Mouse (Mus musculus) CH12.LX (cell line): ENCODE data around the gene Pth1r. TPM values are rescaled to one million over a fixed set of nuclear protein-coding genes. Genes with fewer than 3 reads are reported as not detected.
A peak's percentile ranks its signal among the peaks of the same experiment; 100 is the strongest.

Experiments
- DNase-seq: peaks from one replicate; pipeline ENCODE4 v3.0.0-alpha.2; 2013; ENCODE audit errors: extremely low read depth
- H3K27ac ChIP-seq: 2 replicates; pipeline ENCODE4 v1.5.1; 2012; ENCODE audit warnings: low read depth, mild to moderate bottlenecking, control low read depth, moderate library complexity; ENCODE audit not compliant: insufficient read depth
- H3K27me3 ChIP-seq: replicated peaks from 2 replicates; pipeline ENCODE3; 2012; ENCODE audit warnings: inconsistent platforms
- H3K36me3 ChIP-seq, 2 experiments: replicated peaks in 1 of 2; 2 replicates each; pipeline versions ENCODE3 to v1.6.1; 2012; ENCODE audit warnings: inconsistent platforms in 1 of 2, low read length in 1 of 2, mild to moderate bottlenecking in 1 of 2, mixed read lengths in 1 of 2, moderate library complexity in 1 of 2; ENCODE audit not compliant: control insufficient read depth in 1 of 2, insufficient read depth in 1 of 2
- H3K4me1 ChIP-seq, 2 experiments: 2 replicates each; pipeline ENCODE4 v1.6.1; 2012; ENCODE audit warnings: inconsistent platforms in 1 of 2, moderate library complexity in 1 of 2; ENCODE audit not compliant: insufficient read depth in 2 of 2, control insufficient read depth in 1 of 2
- H3K4me2 ChIP-seq: 2 replicates; pipeline ENCODE4 v1.6.1; 2012; ENCODE audit warnings: low read depth, mild to moderate bottlenecking, control low read depth; ENCODE audit not compliant: poor library complexity, insufficient read depth, severe bottlenecking
- H3K4me3 ChIP-seq, 3 experiments: fragments of 150-350 bp in 1 of 3; sonication (generic) in 1 of 3; replicated peaks in 1 of 3; 2 replicates each; pipeline versions ENCODE3 to v1.5.1; 2011 to 2012; ENCODE audit warnings: low read depth in 2 of 3, low read length in 2 of 3, mild to moderate bottlenecking in 2 of 3, moderate library complexity in 2 of 3, control low read depth in 1 of 3, improper control_type of control experiment in 1 of 3, inconsistent platforms in 1 of 3, mixed read lengths in 1 of 3; ENCODE audit not compliant: poor library complexity in 1 of 3
- H3K79me2 ChIP-seq: replicated peaks from 2 replicates; pipeline ENCODE4 v1.6.1; 2012; ENCODE audit warnings: mild to moderate bottlenecking, moderate library complexity; ENCODE audit not compliant: control insufficient read depth, poor library complexity, insufficient read depth, severe bottlenecking; ENCODE audit errors: extremely low read depth
- H3K9ac ChIP-seq: 2 replicates; pipeline ENCODE4 v1.6.1; 2012; ENCODE audit warnings: low read depth, mild to moderate bottlenecking, control low read depth, moderate library complexity; ENCODE audit not compliant: insufficient read depth
- H3K9me3 ChIP-seq: replicated peaks from 2 replicates; pipeline ENCODE3; 2012; ENCODE audit warnings: low read length, inconsistent platforms, mixed read lengths
- CTCF ChIP-seq, 2 experiments: IDR thresholded peaks in 1 of 2; conservative IDR thresholded peaks in 1 of 2; 2 replicates each; pipeline ENCODE4 v1.5.1; 2011 to 2012; ENCODE audit warnings: low read depth in 2 of 2, low read length in 2 of 2, improper control_type of control experiment in 1 of 2, inconsistent platforms in 1 of 2, mild to moderate bottlenecking in 1 of 2, moderate library complexity in 1 of 2
- E2F4 ChIP-seq: IDR thresholded peaks from 2 replicates; pipeline ENCODE4 v1.6.1; 2011; ENCODE audit warnings: low read depth, low read length, improper control_type of control experiment; ENCODE audit not compliant: insufficient replicate concordance
- EP300 ChIP-seq: IDR thresholded peaks from 2 replicates; pipeline ENCODE4 v1.6.1; 2011; ENCODE audit warnings: low read length, improper control_type of control experiment
- ETS1 ChIP-seq: conservative IDR thresholded peaks from 2 replicates; pipeline ENCODE4 v1.6.1; 2012; ENCODE audit warnings: low read depth, mild to moderate bottlenecking, inconsistent platforms, low read length, improper control_type of control experiment, moderate library complexity
- GABPA ChIP-seq: IDR thresholded peaks from 2 replicates; pipeline ENCODE4 v1.6.1; 2012; ENCODE audit warnings: low read depth, low read length, improper control_type of control experiment, inconsistent platforms; ENCODE audit not compliant: insufficient replicate concordance
- HCFC1 ChIP-seq: IDR thresholded peaks from 2 replicates; pipeline ENCODE4 v1.6.1; 2012; ENCODE audit warnings: low read depth, mild to moderate bottlenecking, inconsistent platforms, low read length, improper control_type of control experiment
- IRF4 ChIP-seq: IDR thresholded peaks from 2 replicates; pipeline ENCODE4 v1.6.1; 2014; ENCODE audit warnings: low read depth, mild to moderate bottlenecking, inconsistent platforms, low read length, improper control_type of control experiment
- JUN ChIP-seq: IDR thresholded peaks from 2 replicates; pipeline ENCODE4 v1.6.1; 2011; ENCODE audit warnings: low read depth, mild to moderate bottlenecking, low read length, improper control_type of control experiment, moderate library complexity; ENCODE audit not compliant: insufficient read depth
- KAT2A ChIP-seq: IDR thresholded peaks from 2 replicates; pipeline ENCODE4 v1.6.1; 2012; ENCODE audit warnings: low read length, improper control_type of control experiment, inconsistent platforms; ENCODE audit not compliant: insufficient replicate concordance
- MAFK ChIP-seq: IDR thresholded peaks from 2 replicates; pipeline ENCODE4 v1.6.1; 2011; ENCODE audit warnings: low read length, improper control_type of control experiment; ENCODE audit not compliant: insufficient replicate concordance
- MAX ChIP-seq: IDR thresholded peaks from 2 replicates; pipeline ENCODE4 v1.6.1; 2011; ENCODE audit warnings: low read length, improper control_type of control experiment
- MAZ ChIP-seq: IDR thresholded peaks from 2 replicates; pipeline ENCODE4 v1.6.1; 2012; ENCODE audit warnings: low read depth, mild to moderate bottlenecking, inconsistent platforms, low read length, improper control_type of control experiment, moderate library complexity
- MXI1 ChIP-seq: IDR thresholded peaks from 2 replicates; pipeline ENCODE4 v1.6.1; 2011; ENCODE audit warnings: mild to moderate bottlenecking, low read depth, low read length, improper control_type of control experiment
- MYC ChIP-seq: IDR thresholded peaks from 2 replicates; pipeline ENCODE4 v1.6.1; 2011; ENCODE audit warnings: low read depth, mild to moderate bottlenecking, improper control_type of control experiment, low read length
- NELFE ChIP-seq: IDR thresholded peaks from 2 replicates; pipeline ENCODE4 v1.6.1; 2011; ENCODE audit warnings: low read depth, low read length, improper control_type of control experiment
- PAX5 ChIP-seq: IDR thresholded peaks from 2 replicates; pipeline ENCODE4 v1.6.1; 2012; ENCODE audit warnings: low read length, inconsistent platforms, mixed read lengths
- RAD21 ChIP-seq: IDR thresholded peaks from 2 replicates; pipeline ENCODE4 v1.6.1; 2011; ENCODE audit warnings: low read depth, mild to moderate bottlenecking, low read length, improper control_type of control experiment, moderate library complexity
- SMC3 ChIP-seq: IDR thresholded peaks from 2 replicates; pipeline ENCODE4 v1.6.1; 2011; ENCODE audit warnings: low read depth, low read length, improper control_type of control experiment
- TBP ChIP-seq: conservative IDR thresholded peaks from 2 replicates; pipeline ENCODE4 v1.6.1; 2011; ENCODE audit warnings: low read depth, low read length, improper control_type of control experiment
- USF2 ChIP-seq: conservative IDR thresholded peaks from 2 replicates; pipeline ENCODE4 v1.6.1; 2011; ENCODE audit warnings: low read depth, low read length, improper control_type of control experiment
- ZC3H11A ChIP-seq: IDR thresholded peaks from 2 replicates; pipeline ENCODE4 v1.6.1; 2012; ENCODE audit warnings: low read depth, mild to moderate bottlenecking, inconsistent platforms, low read length, improper control_type of control experiment
- ZKSCAN1 ChIP-seq: IDR thresholded peaks from 2 replicates; pipeline ENCODE4 v1.6.1; 2012; ENCODE audit warnings: low read depth, inconsistent platforms, low read length, improper control_type of control experiment, borderline replicate concordance
- ZMIZ1 ChIP-seq: IDR thresholded peaks from 2 replicates; pipeline ENCODE4 v1.6.1; 2012; ENCODE audit warnings: low read depth, mild to moderate bottlenecking, inconsistent platforms, low read length, improper control_type of control experiment
- dilution Hi-C: fragments of 300-500 bp; cut with MboI; formaldehyde crosslinking; loops from 2 replicates; pipeline ENCODE4 v1.14.3; 2020; ENCODE audit warnings: low sequenced_read_pairs; ENCODE audit not compliant: extremely low pct_unique_long_range_greater_than_20kb, extremely low pct_ligation_motif_present
- in situ Hi-C: fragments of 300-500 bp; cut with MboI; formaldehyde crosslinking; loops from 3 replicates; pipeline ENCODE4 v1.14.3; 2019; ENCODE audit warnings: low sequenced_read_pairs, low pct_ligation_motif_present, low pct_unique_long_range_greater_than_20kb, mixed read lengths
- polyA plus RNA-seq: library from polyadenylated mRNA; unstranded; fragments of >175 nt; gene quantifications from 2 replicates; pipeline ENCODE4 v1.2.1, GENCODE M21; 2012; ENCODE audit warnings: low read depth; ENCODE audit not compliant: insufficient read length
- total RNA-seq, 2 experiments: library from RNA; depleted of rRNA; stranded (reverse); fragments of 300-350 nt in 1 of 2; fragments of >200 nt in 1 of 2; gene quantifications; 2 replicates each; pipeline ENCODE4 v1.2.3; 2012 to 2014

Pth1r gene
- total and polyA plus RNA-seq, 3 experiments, result 0.10 to 0.76 TPM; not detected in 1

GRCm38 (mm10) chr9:110731859-110732258 is 15.1 kb downstream of the Pth1r start:
- no peak for DNase-seq
- Histone ChIP-seq H3K27ac (no peak overlapping the region), H3K9ac (no peak overlapping the region), H3K79me2 (no peaks in the 10 kb centered on the region), H3K4me1 (peaks cover 9 to 36% of the 10 kb centered on the region in 2 experiments), H3K4me2 (no peak overlapping the region), H3K4me3 (no peak overlapping the region), H3K9me3 (no peaks in the 10 kb centered on the region), H3K27me3 (peaks cover 44% of the 10 kb centered on the region), H3K36me3 (peaks cover 0 to 2% of the 10 kb centered on the region in 2 experiments)
- in situ Hi-C loops (no loop called here), dilution Hi-C loops (no loop called here)
- TF ChIP-seq NELFE, result no peak
- TF ChIP-seq MAFK, result no peak
- no peak for TF ChIP-seq HCFC1
- TF ChIP-seq MXI1, result no peak
- no peak for TF ChIP-seq ZKSCAN1
- no peak for TF ChIP-seq JUN
- TF ChIP-seq SMC3, result no peak

GRCm38 (mm10) chr9:110729841-110730240 is 17.1 kb downstream of the Pth1r start:
- peak; percentile 86 for TF ChIP-seq SMC3
- no peak for TF ChIP-seq MAX
- no peak for TF ChIP-seq EP300
- TF ChIP-seq RAD21, result peak; percentile 36
- TF ChIP-seq CTCF (conservative IDR thresholded peaks at IDR 0.05 in 1 of 2, IDR thresholded peaks at IDR 0.05 in 1 of 2; ENCODE audit: low read depth in 2 of 2, low read length in 2 of 2), result peak; percentile 55 to 78
- TF ChIP-seq, all 38 proteins: peak for 3
- no peak overlapping the region for H3K4me3 ChIP-seq
- H3K9ac ChIP-seq, result no peak overlapping the region
- in situ Hi-C loops (loop anchor here (5.0 kb wide), 1 partner anchor 147 kb away; the partner anchor contains the start of gene Als2cl), dilution Hi-C loops (no loop called here)
- no peak overlapping the region for H3K4me2 ChIP-seq
- H3K4me1 ChIP-seq, result peaks cover 9 to 36% of the 10 kb centered on the region in 2 experiments
- no peak overlapping the region for H3K27ac ChIP-seq
- no peaks in the 10 kb centered on the region for H3K79me2 ChIP-seq
- DNase-seq, result peak; percentile 42
- H3K36me3 ChIP-seq, result peaks cover 0 to 3% of the 10 kb centered on the region in 2 experiments
- peaks cover 26% of the 10 kb centered on the region for H3K27me3 ChIP-seq
- H3K9me3 ChIP-seq, result no peaks in the 10 kb centered on the region

- no peak for DNase-seq
- no peak overlapping the region for H3K9ac ChIP-seq
- no peaks in the 10 kb centered on the region for H3K79me2 ChIP-seq
- TF ChIP-seq MAZ, result no peak
- no peak for TF ChIP-seq PAX5
- TF ChIP-seq E2F4, result no peak
- no peak for TF ChIP-seq USF2
- TF ChIP-seq KAT2A, result no peak
- TF ChIP-seq MYC, result no peak
- TF ChIP-seq MAFK, result no peak
- no peak for TF ChIP-seq TBP
- TF ChIP-seq JUN, result no peak
- no peak for TF ChIP-seq SMC3
- TF ChIP-seq ZKSCAN1, result no peak
- no peak for TF ChIP-seq ZMIZ1
- no peak for TF ChIP-seq IRF4
- TF ChIP-seq ZC3H11A, result no peak
- TF ChIP-seq GABPA, result no peak
- no peak for TF ChIP-seq MAX
- TF ChIP-seq ETS1, result no peak
- no peak for TF ChIP-seq NELFE
- peaks cover 0 to 6% of the 10 kb centered on the region in 2 experiments for H3K36me3 ChIP-seq
- dilution Hi-C loops (no loop called here), in situ Hi-C loops (loop anchor here (5.0 kb wide), 1 partner anchor 150 kb away; the partner anchor contains the start of gene Als2cl)
- no peak overlapping the region for H3K4me2 ChIP-seq
- H3K9me3 ChIP-seq, result no peaks in the 10 kb centered on the region
- no peak overlapping the region for H3K27ac ChIP-seq
- no peak overlapping the region for H3K4me3 ChIP-seq
- H3K4me1 ChIP-seq, result peaks cover 9 to 22% of the 10 kb centered on the region in 2 experiments
- H3K27me3 ChIP-seq, result peaks cover 5% of the 10 kb centered on the region
Observed at GRCm38 (mm10) chr9:110726867-110727266, 20.1 kb downstream of the Pth1r start.
